ENCODE assay signal across 11 mouse cellular contexts in the genomic region with DNA sequence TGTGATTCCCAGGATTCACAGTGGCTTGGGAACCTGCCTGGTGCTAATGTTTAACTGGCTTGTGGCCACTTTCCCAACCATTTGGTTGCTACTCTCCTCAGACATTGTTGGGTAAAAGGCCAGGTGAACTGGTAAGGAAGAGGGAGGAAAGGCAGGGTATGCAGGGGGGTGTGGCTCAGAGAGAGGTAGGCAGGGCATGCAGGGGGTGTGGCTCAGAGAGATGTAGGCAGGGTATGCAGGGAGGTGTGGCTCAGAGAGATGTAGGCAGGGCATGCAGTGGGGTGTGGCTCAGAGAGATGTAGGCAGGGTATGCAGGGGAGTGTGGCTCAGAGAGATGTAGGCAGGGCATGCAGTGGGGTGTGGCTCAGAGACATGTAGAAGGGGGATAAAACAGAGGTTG. TPM values are rescaled to one million over a fixed set of nuclear protein-coding genes. Genes with fewer than 3 reads are reported as not detected.
A peak's percentile ranks its signal among the peaks of the same experiment; 100 is the strongest.
DNase-seq lines count a peak whose midpoint lies in the region; ATAC-seq and TF ChIP-seq lines count a peak whose summit lies in the region.
"Had no signal": no experiment of that assay in that cellular context is flagged by ENCODE, and none has a peak within 500 bp of the region (broad histone marks: within the 10 kb centered on the region; RNA-seq: fewer than 3 reads in every experiment).

No protein-coding gene starts in this region.

- peaks cover 3% of the 10 kb centered on the region; the same call in 1 of the 2 replicates for H3K4me1 ChIP-seq in G1E (ENCODE audit: insufficient read depth, low read depth, low read length)
- peaks cover 0 to 5% of the 10 kb centered on the region in 2 experiments; a peak in 1 of 4 replicates for H3K4me1 ChIP-seq in liver, embryonic 14.5 days (replicated peaks; ENCODE audit: control insufficient read depth in 2 of 2, insufficient read depth in 2 of 2, low read length in 1 of 2)
- H3K4me1 ChIP-seq: embryonic facial prominence, embryonic 12.5 days had no signal

- no peak for TF ChIP-seq CTCF in G1E (IDR thresholded peaks at IDR 0.05; ENCODE audit: low read depth, low read length)
- no peak for TF ChIP-seq CTCF in liver, embryonic 14.5 days (IDR thresholded peaks at IDR 0.05; ENCODE audit: low read depth)

- DNase-seq in 416B (ENCODE audit: low read depth) (peak; percentile 11), G1E (ENCODE audit: low spot score) (no peak)
- peak; percentile 37 to 48 for DNase-seq in kidney, adult 8-10 months
- DNase-seq in liver, embryonic 14.5 days (ENCODE audit: low read depth in 3 of 3, low spot score in 3 of 3), result peak in 2 of 3 experiments; percentile 0 to 13
- DNase-seq in spleen, adult 12 weeks (ENCODE audit: low spot score), result no peak
- no peak for DNase-seq in gastrocnemius, postnatal 4 days (ENCODE audit: low spot score in 2 of 2)
- no peak for DNase-seq in left cerebral cortex, postnatal 25 days (ENCODE audit: low spot score in 2 of 2)
- no peak for DNase-seq in cerebellum, postnatal 36 days
- DNase-seq: right cerebral cortex, adult 18-20 months; thymus, adult 18-20 months had no signal

- no peaks in the 10 kb centered on the region for H3K9me3 ChIP-seq in G1E (replicated peaks)
- H3K9me3 ChIP-seq in liver, embryonic 14.5 days (ENCODE audit: control insufficient read depth, low read length), result no peaks in the 10 kb centered on the region
- H3K9me3 ChIP-seq: embryonic facial prominence, embryonic 12.5 days had no signal

- H3K27ac ChIP-seq in liver, embryonic 14.5 days, result no peak overlapping the region
- H3K27ac ChIP-seq: embryonic facial prominence, embryonic 12.5 days had no signal

- H3K4me2 ChIP-seq in liver, embryonic 14.5 days (ENCODE audit: low read depth), result no peak overlapping the region
- H3K4me2 ChIP-seq: embryonic facial prominence, embryonic 12.5 days had no signal

- no peak for TF ChIP-seq EP300 in liver, embryonic 14.5 days (IDR thresholded peaks at IDR 0.05; ENCODE audit: low read depth)

- no peaks in the 10 kb centered on the region for H3K27me3 ChIP-seq in G1E (ENCODE audit: insufficient read depth, low read length)
- H3K27me3 ChIP-seq in liver, embryonic 14.5 days (ENCODE audit: control insufficient read depth, insufficient read depth, low read length), result no peaks in the 10 kb centered on the region

- no peaks in the 10 kb centered on the region for H3K36me3 ChIP-seq in G1E (replicated peaks)
- no peaks in the 10 kb centered on the region for H3K36me3 ChIP-seq in liver, embryonic 14.5 days (replicated peaks; ENCODE audit: control insufficient read depth, insufficient read depth, low read depth)
- H3K36me3 ChIP-seq: embryonic facial prominence, embryonic 12.5 days had no signal

- no peak overlapping the region for H3K9ac ChIP-seq in liver, embryonic 14.5 days (replicated peaks)
- H3K9ac ChIP-seq: embryonic facial prominence, embryonic 12.5 days had no signal

- no peak overlapping the region for H3K4me3 ChIP-seq in G1E (ENCODE audit: low read depth, low read length)
- H3K4me3 ChIP-seq in liver, embryonic 14.5 days (ENCODE audit: insufficient read depth in 1 of 2, low read depth in 2 of 2, low read length in 2 of 2), result no peak overlapping the region
- H3K4me3 ChIP-seq: embryonic facial prominence, embryonic 12.5 days had no signal

- intact Hi-C loops in left cerebral cortex, postnatal 25 days (cut with DNase I), result loop anchor here (10.0 kb wide), 1 partner anchor 472 kb away; no protein-coding TSS in a partner anchor

- ATAC-seq in G1E (ENCODE audit: extremely low read depth, insufficient number of reproducible peaks, low FRiP score, poor library complexity, severe bottlenecking), result peak; percentile 97
- ATAC-seq in liver, embryonic 14.5 days (ENCODE audit: insufficient read depth), result peak; percentile 74

RNA-seq across cellular contexts. Expression of gene Prps1, which starts 49.9 kb away (rescaled TPM):
- total RNA-seq in G1E (2014; fragmentation: Nextera tagmentation) (67.7 and 73.7 TPM in 2 replicates), G1E (2017) (32.9 and 47.7 TPM in 2 replicates)
- polyA plus RNA-seq in G1E (2012), result 3.5 and 6.1 TPM in 2 replicates
- 14.3 and 16.8 TPM in 2 replicates for polyA plus RNA-seq in liver, embryonic 14.5 days (2012; rRNA removed)
- polyA plus RNA-seq in liver, embryonic 14.5 days (2014; fragmentation: Nextera tagmentation; extraction: Ambion mirVana), result 35.5 and 41.9 TPM in 2 replicates
- 10 to 100 TPM; 16.5 to 18.9 TPM for total RNA-seq in gastrocnemius, postnatal 4 days (2021)
- 10 to 100 TPM; 63.5 to 83.1 TPM for total RNA-seq in left cerebral cortex, postnatal 25 days (2021)

Comparison
In these comparisons a context has a peak if more than half of its experiments do, and no peak if none do; other contexts are left out.
1. DNase-seq: peak in 416B (single experiment), kidney, adult 8-10 months (2 of 2) and liver, embryonic 14.5 days (2 of 3); none in G1E (single experiment), spleen, adult 12 weeks (single experiment), gastrocnemius, postnatal 4 days (0 of 2), left cerebral cortex, postnatal 25 days (0 of 2) and cerebellum, postnatal 36 days (0 of 2).